Mouse (Mus musculus) lung, embryonic 14.5 days (tissue): Measurements from ENCODE around the gene Rasgrf1. TPM values are rescaled to one million over a fixed set of nuclear protein-coding genes. Genes with fewer than 3 reads are reported as not detected.

Experiments
- ATAC-seq: fragments of 200-750 bp; cut with Nextera tagmentation; 2 replicates; pipeline ENCODE4 v1.8.0; 2017; ENCODE audit warnings: mild to moderate bottlenecking, moderate TSS enrichment, moderate library complexity; ENCODE audit not compliant: insufficient read depth
- DNase-seq: peaks from one replicate; pipeline ENCODE4 v3.0.0-alpha.2; 2015
- H3K27ac ChIP-seq: fragments of 300-500 bp; sonication (generic); 2 replicates; pipeline ENCODE4 v1.5.1; 2014; ENCODE audit warnings: low read depth, mild to moderate bottlenecking, moderate library complexity
- H3K27me3 ChIP-seq: fragments of 300-500 bp; sonication (generic); 2 replicates; pipeline ENCODE4 v1.6.1; 2014; ENCODE audit warnings: low read length, control low read depth; ENCODE audit not compliant: insufficient read depth
- H3K36me3 ChIP-seq: fragments of 300-500 bp; sonication (generic); 2 replicates; pipeline ENCODE4 v1.6.1; 2014; ENCODE audit warnings: control low read depth; ENCODE audit not compliant: insufficient read depth
- H3K4me1 ChIP-seq: fragments of 300-500 bp; sonication (generic); 2 replicates; pipeline ENCODE4 v1.6.1; 2014; ENCODE audit warnings: antibody characterized with exemption, control low read depth; ENCODE audit not compliant: insufficient read depth
- H3K4me2 ChIP-seq: fragments of 300-500 bp; sonication (generic); 2 replicates; pipeline ENCODE4 v1.6.1; 2014; ENCODE audit warnings: mild to moderate bottlenecking
- H3K4me3 ChIP-seq: fragments of 300-500 bp; sonication (generic); 2 replicates; pipeline ENCODE4 v1.5.1; 2014; ENCODE audit warnings: low read depth, low read length
- H3K9ac ChIP-seq: fragments of 300-500 bp; sonication (generic); 2 replicates; pipeline ENCODE4 v1.6.1; 2014
- H3K9me3 ChIP-seq: fragments of 300-500 bp; sonication (generic); 2 replicates; pipeline ENCODE4 v1.6.1; 2016; ENCODE audit warnings: low read depth, low read length, control low read depth
- CTCF ChIP-seq: IDR thresholded peaks from 2 replicates; pipeline ENCODE4 v1.5.1; 2016; ENCODE audit warnings: antibody characterized with exemption, low read depth
- WGBS: fragments of 180-500 bp; shearing (Covaris S2); extraction: QIAGEN DNeasy Blood & Tissue Kit; methylation state at CpG from one replicate; pipeline ENCODE4 v1.1.7; 2014; 5-methylcytosine and 5-hydroxymethylcytosine counted together
- polyA plus RNA-seq: library from polyadenylated mRNA; unstranded; fragments of >200 nt; fragmentation: Nextera tagmentation; extraction: Ambion mirVana; gene quantifications from 2 replicates; pipeline ENCODE4 v1.2.1, GENCODE M21; 2014

The Rasgrf1 gene
- polyA plus RNA-seq, 1 experiment from 2014 or later: 0.46 TPM

DNA sequence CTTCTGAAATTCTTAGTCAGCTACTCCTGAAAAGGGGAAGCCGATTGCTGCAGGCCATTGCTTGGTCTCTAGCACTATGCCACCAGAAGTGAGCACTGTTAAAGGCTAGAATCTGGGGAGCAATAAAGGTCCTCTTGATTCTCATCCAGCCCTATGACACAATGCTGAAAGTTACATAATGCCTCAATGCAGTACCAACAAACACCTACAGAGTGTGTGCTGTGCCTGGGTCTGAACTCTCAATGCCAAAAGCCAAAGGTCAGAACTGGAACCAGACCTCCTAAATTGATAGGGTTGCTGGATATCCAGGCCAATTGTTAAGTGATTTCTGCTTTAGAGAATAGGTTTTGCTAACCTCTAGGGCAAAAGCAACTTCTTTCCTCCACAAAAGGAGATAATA, 7.7 kb downstream of the Rasgrf1 start:
- Histone ChIP-seq H3K27me3 (peaks cover 9% of the 10 kb centered on the region), H3K4me3 (no peak overlapping the region), H3K9me3 (no peaks in the 10 kb centered on the region), H3K9ac (no peak overlapping the region), H3K4me2 (no peak overlapping the region), H3K27ac (no peak overlapping the region), H3K4me1 (no peaks in the 10 kb centered on the region), H3K36me3 (no peaks in the 10 kb centered on the region)
- ATAC-seq (no peak), DNase-seq (no peak)
- no peak for TF ChIP-seq CTCF
- WGBS: 71% methylated on average over 1 of the region's 1 CpGs

GRCm38 (mm10) chr9:89918832-89919231, 9.1 kb downstream of the Rasgrf1 start:
- Histone ChIP-seq H3K27me3 (no peaks in the 10 kb centered on the region), H3K36me3 (no peaks in the 10 kb centered on the region), H3K27ac (no peak overlapping the region), H3K4me2 (no peak overlapping the region), H3K4me1 (no peaks in the 10 kb centered on the region), H3K9ac (no peak overlapping the region), H3K4me3 (no peak overlapping the region), H3K9me3 (no peaks in the 10 kb centered on the region)
- TF ChIP-seq CTCF: no peak
- DNase-seq: no peak
- 79% methylated on average over 5 of the region's 5 CpGs for WGBS
- no peak for ATAC-seq

GRCm38 (mm10) chr9:89921121-89921520, 11.4 kb downstream of the Rasgrf1 start:
- H3K9ac ChIP-seq: no peak overlapping the region
- ATAC-seq: no peak
- no peak overlapping the region for H3K27ac ChIP-seq
- no peak for DNase-seq
- H3K36me3 ChIP-seq: no peaks in the 10 kb centered on the region
- H3K4me2 ChIP-seq: no peak overlapping the region
- no peaks in the 10 kb centered on the region for H3K4me1 ChIP-seq
- no peak for TF ChIP-seq CTCF
- no peaks in the 10 kb centered on the region for H3K27me3 ChIP-seq
- no peak overlapping the region for H3K4me3 ChIP-seq
- 62% methylated on average over 9 of the region's 9 CpGs for WGBS
- no peaks in the 10 kb centered on the region; the same call in 1 of the 2 replicates for H3K9me3 ChIP-seq

DNA sequence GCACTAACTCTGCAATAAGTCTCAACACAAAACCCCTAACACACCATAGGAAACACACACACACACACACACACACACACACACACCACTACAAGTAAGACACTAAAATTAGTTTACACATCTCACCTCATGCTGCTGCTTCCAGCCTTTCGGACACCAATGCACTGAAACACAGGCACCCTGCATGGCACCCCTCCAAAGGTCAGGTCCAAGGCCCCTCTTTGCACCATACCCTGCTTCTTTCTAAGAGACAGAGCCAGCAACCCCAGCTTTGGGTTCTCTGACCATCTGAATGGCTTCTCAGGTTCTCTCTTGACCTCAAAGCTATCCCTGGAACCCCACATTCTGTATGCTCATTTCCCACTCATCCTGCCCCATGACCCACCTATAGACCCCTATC, 13.0 kb downstream of the Rasgrf1 start:
- Histone ChIP-seq H3K27me3 (no peaks in the 10 kb centered on the region), H3K4me3 (no peak overlapping the region), H3K9me3 (no peaks in the 10 kb centered on the region; the same call in 1 of the 2 replicates), H3K36me3 (no peaks in the 10 kb centered on the region), H3K4me1 (no peaks in the 10 kb centered on the region), H3K9ac (no peak overlapping the region), H3K27ac (no peak overlapping the region), H3K4me2 (no peak overlapping the region)
- no peak for ATAC-seq
- no peak for DNase-seq
- no peak for TF ChIP-seq CTCF
- 84% methylated on average over 1 of the region's 1 CpGs for WGBS

DNA sequence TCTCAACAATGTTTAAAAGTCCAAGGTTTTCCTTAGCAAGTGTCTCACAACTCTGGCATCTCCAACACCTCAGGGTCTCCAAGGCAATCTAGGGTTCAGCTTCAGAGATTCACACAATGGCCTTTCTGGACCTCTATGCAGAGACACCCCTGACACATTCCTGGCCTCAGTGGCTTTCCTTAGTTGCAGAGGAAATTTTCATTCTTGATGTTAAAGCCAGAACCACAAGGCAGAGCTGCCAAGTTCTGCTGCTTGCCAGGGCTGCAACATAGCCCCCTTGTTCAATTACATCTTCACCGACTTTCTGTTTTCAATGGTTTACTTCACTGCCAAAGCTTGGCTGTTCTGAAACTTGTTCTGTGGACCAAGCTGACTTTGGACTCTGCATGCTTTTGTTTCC, 15.1 kb downstream of the Rasgrf1 start:
- WGBS: 82% methylated on average over 1 of the region's 1 CpGs
- ATAC-seq (no peak), DNase-seq (no peak)
- no peaks in the 10 kb centered on the region; the same call in 1 of the 2 replicates for H3K9me3 ChIP-seq
- H3K9ac ChIP-seq: no peak overlapping the region
- no peaks in the 10 kb centered on the region for H3K27me3 ChIP-seq
- H3K36me3 ChIP-seq: no peaks in the 10 kb centered on the region
- no peak overlapping the region for H3K4me2 ChIP-seq
- H3K4me3 ChIP-seq: no peak overlapping the region
- no peak for TF ChIP-seq CTCF
- no peak overlapping the region for H3K27ac ChIP-seq
- no peaks in the 10 kb centered on the region for H3K4me1 ChIP-seq

DNA sequence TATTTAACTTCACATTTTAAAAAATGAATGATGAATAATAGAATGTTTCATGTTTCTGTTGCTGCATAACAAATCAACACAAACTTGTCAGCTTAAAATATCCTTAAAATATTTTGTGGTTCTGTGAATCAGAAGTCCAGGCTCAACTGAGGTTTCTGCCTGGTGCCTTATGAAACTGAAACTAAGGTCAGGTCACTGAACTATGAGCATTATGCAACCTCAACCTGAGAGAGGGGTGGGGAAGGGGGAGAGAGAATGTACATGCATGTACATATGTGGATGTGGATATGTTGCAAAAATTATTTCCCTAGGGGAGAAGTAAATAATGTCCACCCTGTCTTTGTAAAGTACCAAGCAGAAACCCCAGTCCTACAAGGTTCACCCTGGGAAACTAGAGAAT, 18.8 kb downstream of the Rasgrf1 start:
- Histone ChIP-seq H3K4me3 (no peak overlapping the region), H3K9ac (no peak overlapping the region), H3K4me1 (no peaks in the 10 kb centered on the region), H3K27ac (no peak overlapping the region), H3K36me3 (no peaks in the 10 kb centered on the region), H3K9me3 (no peaks in the 10 kb centered on the region; the same call in 1 of the 2 replicates), H3K27me3 (no peaks in the 10 kb centered on the region), H3K4me2 (no peak overlapping the region)
- TF ChIP-seq CTCF: no peak
- DNase-seq (no peak), ATAC-seq (no peak)

DNA sequence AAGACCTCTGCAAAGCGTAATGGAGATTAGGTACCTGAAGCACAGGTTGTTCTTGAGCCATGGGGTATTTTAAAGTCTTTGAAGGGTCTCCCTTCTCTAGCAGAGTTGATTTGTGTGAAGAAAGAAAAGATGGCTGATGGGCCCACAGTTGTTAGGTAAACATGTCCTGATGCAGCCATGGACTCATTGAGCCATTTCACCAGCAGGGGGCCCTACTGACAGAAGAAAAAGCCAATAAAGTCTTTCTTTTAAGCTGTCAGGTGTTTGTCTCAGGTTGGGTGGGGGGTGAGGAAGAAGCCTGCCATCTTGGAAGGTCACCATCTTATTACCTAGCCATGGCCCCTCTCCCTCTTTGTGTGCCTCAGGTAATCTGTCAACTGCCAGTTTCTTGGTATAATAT, 30.7 kb downstream of the Rasgrf1 start:
- DNase-seq: no peak
- no peaks in the 10 kb centered on the region for H3K36me3 ChIP-seq

GRCm38 (mm10) chr9:89946830-89947229, 37.1 kb downstream of the Rasgrf1 start:
- H3K27ac ChIP-seq: no peak overlapping the region
- WGBS: 76% methylated on average over 9 of the region's 9 CpGs
- no peaks in the 10 kb centered on the region for H3K4me1 ChIP-seq
- ATAC-seq (no peak), DNase-seq (no peak)
- H3K9me3 ChIP-seq: no peaks in the 10 kb centered on the region
- TF ChIP-seq CTCF: no peak
- no peak overlapping the region for H3K4me2 ChIP-seq
- no peaks in the 10 kb centered on the region for H3K36me3 ChIP-seq
- no peaks in the 10 kb centered on the region for H3K27me3 ChIP-seq
- H3K9ac ChIP-seq: no peak overlapping the region
- H3K4me3 ChIP-seq: no peak overlapping the region

More for the DNA sequence above, 30.7 kb downstream of the Rasgrf1 start:
- no peak overlapping the region for H3K9ac ChIP-seq
- no peak overlapping the region for H3K27ac ChIP-seq
- WGBS: 61% methylated on average over 1 of the region's 1 CpGs
- H3K9me3 ChIP-seq: no peaks in the 10 kb centered on the region
- H3K4me3 ChIP-seq: no peak overlapping the region
- no peak for ATAC-seq
- H3K27me3 ChIP-seq: no peaks in the 10 kb centered on the region
- peak; percentile 27; the same call in 1 of the 2 replicates for TF ChIP-seq CTCF
- no peak overlapping the region for H3K4me2 ChIP-seq
- no peaks in the 10 kb centered on the region for H3K4me1 ChIP-seq
